Comparison of ENCODE assay signal across 15 mouse cellular contexts in genomic region chr5:135040059-135040458, GRCm38 (mm10). TPM values are rescaled to one million over a fixed set of nuclear protein-coding genes. Genes with fewer than 3 reads are reported as not detected.
DNase-seq lines count a peak whose midpoint lies in the region; ATAC-seq and TF ChIP-seq lines count a peak whose summit lies in the region.
"Had no signal": no experiment of that assay in that cellular context is flagged by ENCODE, and none has a peak within 500 bp of the region (broad histone marks: within the 10 kb centered on the region; RNA-seq: fewer than 3 reads in every experiment).

No protein-coding gene starts in this region.

- H3K4me2 ChIP-seq in hindbrain, embryonic 13.5 days, result no peak overlapping the region
- no peak overlapping the region for H3K4me2 ChIP-seq in hindbrain, embryonic 12.5 days (replicated peaks)
- H3K4me2 ChIP-seq in liver, embryonic 14.5 days (ENCODE audit: low read depth), result peak overlapping the region; percentile 12; the same call in 1 of the 2 replicates
- H3K4me2 ChIP-seq: midbrain, embryonic 11.5 days had no signal

- no peaks in the 10 kb centered on the region for H3K27me3 ChIP-seq in hindbrain, embryonic 13.5 days
- H3K27me3 ChIP-seq in hindbrain, embryonic 12.5 days, result no peaks in the 10 kb centered on the region
- H3K27me3 ChIP-seq in liver, embryonic 14.5 days (ENCODE audit: control insufficient read depth, insufficient read depth, low read length), result no peaks in the 10 kb centered on the region
- H3K27me3 ChIP-seq: CH12.LX had no signal

- peak; percentile 62 to 81 for DNase-seq in right cerebral cortex, postnatal 10 days (ENCODE audit: low spot score in 2 of 2)
- no peak for DNase-seq in right cerebral cortex, adult 2 months (ENCODE audit: low spot score in 2 of 2)
- no peak for DNase-seq in liver, embryonic 14.5 days (ENCODE audit: low read depth in 3 of 3, low spot score in 3 of 3)
- no peak for DNase-seq in T-cell, adult 2 months (ENCODE audit: low spot score)
- no peak for DNase-seq in adrenal gland, adult 8-10 months
- DNase-seq: cerebellum, adult 11 months; heart, adult 11 months; kidney, postnatal 10 days; thymus, postnatal 36 days had no signal

- H3K4me3 ChIP-seq in hindbrain, embryonic 13.5 days, result no peak overlapping the region
- no peak overlapping the region for H3K4me3 ChIP-seq in hindbrain, embryonic 12.5 days
- no peak overlapping the region for H3K4me3 ChIP-seq in liver, embryonic 14.5 days (ENCODE audit: insufficient read depth in 1 of 2, low read depth in 2 of 2, low read length in 2 of 2)

- no peak overlapping the region for H3K27ac ChIP-seq in hindbrain, embryonic 13.5 days
- no peak overlapping the region for H3K27ac ChIP-seq in hindbrain, embryonic 12.5 days
- H3K27ac ChIP-seq in liver, embryonic 14.5 days, result no peak overlapping the region

- 0 out of 2 replicates have a peak, but pooled peaks cover 7% of the 10 kb centered on the region for H3K4me1 ChIP-seq in hindbrain, embryonic 13.5 days (replicated peaks)
- no peaks in the 10 kb centered on the region for H3K4me1 ChIP-seq in hindbrain, embryonic 12.5 days
- peaks cover 5 to 26% of the 10 kb centered on the region in 2 experiments for H3K4me1 ChIP-seq in liver, embryonic 14.5 days (replicated peaks; ENCODE audit: control insufficient read depth in 2 of 2, insufficient read depth in 2 of 2, low read length in 1 of 2)

- H3K36me3 ChIP-seq in hindbrain, embryonic 13.5 days, result peaks cover 34% of the 10 kb centered on the region
- H3K36me3 ChIP-seq in hindbrain, embryonic 12.5 days, result peaks cover 30% of the 10 kb centered on the region
- H3K36me3 ChIP-seq in liver, embryonic 14.5 days (replicated peaks; ENCODE audit: control insufficient read depth, insufficient read depth, low read depth), result no peaks in the 10 kb centered on the region

- H3K9me3 ChIP-seq in hindbrain, embryonic 13.5 days, result no peaks in the 10 kb centered on the region
- no peaks in the 10 kb centered on the region for H3K9me3 ChIP-seq in hindbrain, embryonic 12.5 days (replicated peaks)
- no peaks in the 10 kb centered on the region for H3K9me3 ChIP-seq in liver, embryonic 14.5 days (ENCODE audit: control insufficient read depth, low read length)

- no peak for TF ChIP-seq CTCF in liver, embryonic 14.5 days (IDR thresholded peaks at IDR 0.05; ENCODE audit: low read depth)

- 45% methylated on average over 6 of the region's 6 CpGs for WGBS in hindbrain, embryonic 13.5 days
- WGBS in hindbrain, embryonic 12.5 days, result 37% methylated on average over 6 of the region's 6 CpGs
- WGBS in liver, embryonic 14.5 days (ENCODE audit: insufficient replicate concordance), result 37% methylated on average over 6 of the region's 6 CpGs

- ATAC-seq in hindbrain, embryonic 13.5 days (ENCODE audit: low FRiP score), result no peak
- no peak for ATAC-seq in hindbrain, embryonic 12.5 days (ENCODE audit: low FRiP score)
- ATAC-seq in liver, embryonic 14.5 days (ENCODE audit: insufficient read depth), result no peak
- ATAC-seq: lung, postnatal 0 days had no signal

- H3K9ac ChIP-seq in hindbrain, embryonic 13.5 days, result peak overlapping the region; percentile 24; the same call in 1 of the 2 replicates
- no peak overlapping the region; the same call in 1 of the 2 replicates for H3K9ac ChIP-seq in hindbrain, embryonic 12.5 days
- no peak overlapping the region for H3K9ac ChIP-seq in liver, embryonic 14.5 days (replicated peaks)

- TF ChIP-seq EP300 in liver, embryonic 14.5 days (IDR thresholded peaks at IDR 0.05; ENCODE audit: low read depth), result no peak

RNA-seq across cellular contexts. Expression of gene Stx1a, which starts 16.8 kb away (rescaled TPM):
- 78.4 and 78.9 TPM in 2 replicates for polyA plus RNA-seq in hindbrain, embryonic 13.5 days (2015; fragmentation: Nextera tagmentation; extraction: Ambion mirVana)
- polyA plus RNA-seq in hindbrain, embryonic 12.5 days (2016; fragmentation: Nextera tagmentation; extraction: Ambion mirVana), result 34.3 and 38.7 TPM in 2 replicates
- 2.0 and 2.3 TPM in 2 replicates for polyA plus RNA-seq in liver, embryonic 14.5 days (2012; rRNA removed)
- polyA plus RNA-seq in liver, embryonic 14.5 days (2014; fragmentation: Nextera tagmentation; extraction: Ambion mirVana), result 0.72 and 0.73 TPM in 2 replicates
- total RNA-seq in adrenal gland, adult 8-10 months (2022), result 10 to 100 TPM in 3 of 4 experiments, 1 to 10 TPM in 1; 4.9 to 15.9 (median 12.1) TPM

RNA-seq across cellular contexts. Expression of gene Dnajc30, which starts 23.9 kb away (rescaled TPM):
- polyA plus RNA-seq in hindbrain, embryonic 13.5 days (2015; fragmentation: Nextera tagmentation; extraction: Ambion mirVana), result 37.4 and 38.8 TPM in 2 replicates
- 28.9 and 34.4 TPM in 2 replicates for polyA plus RNA-seq in hindbrain, embryonic 12.5 days (2016; fragmentation: Nextera tagmentation; extraction: Ambion mirVana)
- 9.5 and 12.1 TPM in 2 replicates for polyA plus RNA-seq in liver, embryonic 14.5 days (2012; rRNA removed)
- 13.3 and 14.2 TPM in 2 replicates for polyA plus RNA-seq in liver, embryonic 14.5 days (2014; fragmentation: Nextera tagmentation; extraction: Ambion mirVana)
- total RNA-seq in adrenal gland, adult 8-10 months (2022), result 10 to 100 TPM; 35.8 to 42.0 (median 38.7) TPM

RNA-seq across cellular contexts. Expression of gene Bud23, which starts 24.7 kb away (rescaled TPM):
- 79.1 and 93.5 TPM in 2 replicates for polyA plus RNA-seq in hindbrain, embryonic 13.5 days (2015; fragmentation: Nextera tagmentation; extraction: Ambion mirVana)
- 113 and 119 TPM in 2 replicates for polyA plus RNA-seq in hindbrain, embryonic 12.5 days (2016; fragmentation: Nextera tagmentation; extraction: Ambion mirVana)
- polyA plus RNA-seq in liver, embryonic 14.5 days (2012; rRNA removed), result 36.7 and 43.3 TPM in 2 replicates
- polyA plus RNA-seq in liver, embryonic 14.5 days (2014; fragmentation: Nextera tagmentation; extraction: Ambion mirVana), result 46.0 and 50.1 TPM in 2 replicates
- 10 to 100 TPM; 54.5 to 56.7 (median 55.8) TPM for total RNA-seq in adrenal gland, adult 8-10 months (2022)

RNA-seq across cellular contexts. Expression of gene Abhd11, which starts 31.1 kb away (rescaled TPM):
- polyA plus RNA-seq in hindbrain, embryonic 13.5 days (2015; fragmentation: Nextera tagmentation; extraction: Ambion mirVana), result 64.6 and 65.0 TPM in 2 replicates
- 47.4 and 51.0 TPM in 2 replicates for polyA plus RNA-seq in hindbrain, embryonic 12.5 days (2016; fragmentation: Nextera tagmentation; extraction: Ambion mirVana)
- 27.0 and 27.9 TPM in 2 replicates for polyA plus RNA-seq in liver, embryonic 14.5 days (2012; rRNA removed)
- 23.1 and 25.1 TPM in 2 replicates for polyA plus RNA-seq in liver, embryonic 14.5 days (2014; fragmentation: Nextera tagmentation; extraction: Ambion mirVana)
- total RNA-seq in adrenal gland, adult 8-10 months (2022), result 10 to 100 TPM; 52.4 to 65.4 (median 55.9) TPM

RNA-seq across cellular contexts. Expression of gene Vps37d, which starts 38.0 kb away (rescaled TPM):
- 29.8 and 31.9 TPM in 2 replicates for polyA plus RNA-seq in hindbrain, embryonic 13.5 days (2015; fragmentation: Nextera tagmentation; extraction: Ambion mirVana)
- polyA plus RNA-seq in hindbrain, embryonic 12.5 days (2016; fragmentation: Nextera tagmentation; extraction: Ambion mirVana), result 31.6 and 34.2 TPM in 2 replicates
- 0.29 and 0.30 TPM in 2 replicates for polyA plus RNA-seq in liver, embryonic 14.5 days (2012; rRNA removed)
- 0.06 and 0.10 TPM in 2 replicates for polyA plus RNA-seq in liver, embryonic 14.5 days (2014; fragmentation: Nextera tagmentation; extraction: Ambion mirVana)
- 1 to 10 TPM; 2.2 to 6.5 (median 4.8) TPM for total RNA-seq in adrenal gland, adult 8-10 months (2022)
- total RNA-seq: common myeloid progenitor, adult 5-6 weeks had no signal

Comparison
In these comparisons a context has a peak if more than half of its experiments do, and no peak if none do; other contexts are left out.
1. DNase-seq: peak in right cerebral cortex, postnatal 10 days (2 of 2); none in right cerebral cortex, adult 2 months (0 of 2), liver, embryonic 14.5 days (0 of 3), T-cell, adult 2 months (single experiment) and adrenal gland, adult 8-10 months (single experiment).
2. RNA of gene Stx1a, which starts 16.8 kb away (polyA plus RNA-seq): 78.4 to 78.9 TPM in hindbrain, embryonic 13.5 days and 34.3 to 38.7 TPM in hindbrain, embryonic 12.5 days; 0.72 to 2.3 TPM in liver, embryonic 14.5 days; every median in the first group is over 10 times any median in the second.